Mouse (Mus musculus) right cerebral cortex, postnatal 4 days (tissue): ENCODE results near the gene Nob1.

Experiments
- DNase-seq: peaks from one replicate; pipeline ENCODE4 v3.0.0-alpha.2; 2022

Gene Nob1

GRCm38 (mm10) chr8:107424597-107425229 is at the start of gene Nob1:
Nob1 (minus strand) TSS chr8:107425051.
- DNase-seq: peak; percentile 99

GRCm38 (mm10) chr8:107473369-107473768 is 48.5 kb upstream of the Nob1 start:
- DNase-seq: no peak

- no peak for DNase-seq
These were observed 47.7 kb upstream of the Nob1 start for GRCm38 (mm10) chr8:107472403-107473100.

- DNase-seq: no peak
These were observed 45.5 kb upstream of the Nob1 start for GRCm38 (mm10) chr8:107470302-107470701.

GRCm38 (mm10) chr8:107468811-107469302 is 44.0 kb upstream of the Nob1 start:
- no peak for DNase-seq

- no peak for DNase-seq
These were observed 41.8 kb upstream of the Nob1 start for GRCm38 (mm10) chr8:107466642-107467041.

GRCm38 (mm10) chr8:107465332-107465990 is 40.6 kb upstream of the Nob1 start:
- no peak for DNase-seq

GRCm38 (mm10) chr8:107462423-107462822 is 37.6 kb upstream of the Nob1 start:
- no peak for DNase-seq

GRCm38 (mm10) chr8:107458281-107458680 is 33.4 kb upstream of the Nob1 start:
- no peak for DNase-seq

- no peak for DNase-seq
These were observed 32.9 kb upstream of the Nob1 start for GRCm38 (mm10) chr8:107457725-107458124.

- no peak for DNase-seq
These were observed 30.4 kb upstream of the Nob1 start for GRCm38 (mm10) chr8:107455268-107455667.

- no peak for DNase-seq
These were observed 28.5 kb upstream of the Nob1 start for GRCm38 (mm10) chr8:107453386-107453785.

- no peak for DNase-seq
These were observed 26.7 kb upstream of the Nob1 start for GRCm38 (mm10) chr8:107451414-107452066.

- no peak for DNase-seq
These were observed 24.8 kb upstream of the Nob1 start for GRCm38 (mm10) chr8:107449655-107450054.

GRCm38 (mm10) chr8:107449130-107449529 is 24.3 kb upstream of the Nob1 start:
- DNase-seq: no peak

- DNase-seq: no peak
These were observed 23.6 kb upstream of the Nob1 start for GRCm38 (mm10) chr8:107448382-107448889.

GRCm38 (mm10) chr8:107447713-107448112 is 22.9 kb upstream of the Nob1 start:
- no peak for DNase-seq

- DNase-seq: no peak
These were observed 19.8 kb upstream of the Nob1 start for GRCm38 (mm10) chr8:107444626-107445025.

GRCm38 (mm10) chr8:107439880-107440625 is 15.2 kb upstream of the Nob1 start:
- no peak for DNase-seq

GRCm38 (mm10) chr8:107437711-107438110 is 12.9 kb upstream of the Nob1 start:
- DNase-seq: no peak

- DNase-seq: no peak
These were observed 12.1 kb upstream of the Nob1 start for GRCm38 (mm10) chr8:107436841-107437421.
